Mouse (Mus musculus): ENCODE results near the gene Sipa1l3. TPM values are rescaled to one million over a fixed set of nuclear protein-coding genes. Genes with fewer than 3 reads are reported as not detected.

The Sipa1l3 gene
- 10 to 100 TPM; 13.8 to 17.7 TPM for total RNA-seq (2021)

DNA sequence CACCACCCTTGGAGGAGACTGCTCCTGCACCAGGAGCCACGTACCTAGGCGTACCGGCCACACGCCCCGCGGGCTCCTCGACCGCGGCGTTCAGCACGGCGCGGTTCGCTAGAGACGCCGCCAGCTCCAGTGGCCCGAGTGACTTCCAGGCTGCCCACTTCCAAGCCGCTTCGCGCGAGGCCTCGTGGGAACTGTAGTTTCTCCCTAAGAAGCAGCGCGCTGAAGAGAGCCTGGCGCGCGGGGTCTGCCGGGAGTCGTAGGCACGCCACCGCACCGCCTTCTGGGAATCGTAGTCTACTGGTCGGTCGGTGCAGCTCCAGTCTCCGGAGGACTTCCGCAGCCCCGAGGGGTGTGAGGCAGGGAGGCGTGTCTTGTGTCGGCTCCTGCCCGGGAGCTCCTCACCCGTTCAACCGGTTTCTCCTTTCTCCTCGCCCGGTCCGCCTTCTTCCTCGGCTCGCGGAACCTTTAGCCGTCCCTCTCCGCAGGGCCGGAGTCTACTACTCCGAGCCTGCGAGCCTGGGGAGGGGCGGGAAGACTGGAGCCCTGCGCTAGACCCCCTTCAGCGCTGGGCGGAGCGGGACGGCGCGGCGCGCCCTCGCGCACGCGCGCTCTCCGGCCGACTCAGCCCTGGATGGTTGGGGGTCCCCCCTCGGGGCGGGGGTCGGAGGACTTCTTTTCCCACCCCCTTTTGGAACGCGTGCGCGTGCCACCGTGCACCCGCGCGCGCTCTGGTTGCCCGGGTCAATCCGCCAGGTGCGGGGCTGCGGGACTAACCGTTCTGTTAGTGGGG is at the start of gene Sipa1l3:
TSS of gene Sipa1l3 (minus strand) at position 221 of the 790 bp plus-strand sequence.
- peak; percentile 96 for DNase-seq

- DNase-seq = no peak
These were observed 44.6 kb upstream of the Sipa1l3 start for GRCm38 (mm10) chr7:29563006-29563405.

DNA sequence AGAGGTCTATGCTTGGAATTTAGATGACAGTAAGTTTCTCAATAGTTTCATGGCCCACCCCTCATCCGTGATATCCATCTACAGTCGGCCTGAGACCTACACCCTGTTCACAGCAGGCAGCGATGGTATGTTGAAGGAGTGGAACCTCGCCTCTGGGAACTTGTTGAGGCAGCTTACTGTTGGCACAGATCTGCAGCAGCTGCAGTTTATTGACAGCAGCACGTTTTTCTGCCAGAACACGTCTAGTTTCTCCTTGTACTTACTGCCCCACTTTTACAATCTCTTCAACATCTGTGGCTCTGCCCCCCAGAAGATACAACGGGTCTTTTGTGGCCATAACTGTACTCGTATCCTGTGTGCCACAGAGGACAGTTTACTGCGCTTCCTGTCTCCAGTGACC is 42.6 kb upstream of the Sipa1l3 start:
- no peak for DNase-seq

DNA sequence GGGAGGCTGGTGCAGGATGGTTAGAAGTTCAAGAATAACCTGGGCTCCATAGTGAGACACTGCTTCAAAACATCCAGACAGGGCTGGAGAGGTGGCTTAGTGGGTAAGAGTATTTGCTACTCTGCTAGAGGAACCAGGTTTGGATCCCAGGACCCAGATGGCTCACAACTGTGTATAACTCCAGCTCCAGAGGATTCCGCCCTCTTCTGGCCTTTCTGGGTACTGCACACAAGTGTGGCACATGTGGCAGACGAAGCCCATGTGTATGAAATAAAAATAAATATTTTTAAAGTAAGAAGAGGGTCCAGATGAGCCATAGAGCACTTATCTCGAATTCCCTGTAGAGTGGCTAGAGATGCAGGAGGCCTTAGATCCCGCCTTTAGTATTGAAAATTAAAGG is 40.8 kb upstream of the Sipa1l3 start:
- peak; percentile 18 for DNase-seq

GRCm38 (mm10) chr7:29558744-29559143 is 40.3 kb upstream of the Sipa1l3 start:
- DNase-seq = no peak

DNA sequence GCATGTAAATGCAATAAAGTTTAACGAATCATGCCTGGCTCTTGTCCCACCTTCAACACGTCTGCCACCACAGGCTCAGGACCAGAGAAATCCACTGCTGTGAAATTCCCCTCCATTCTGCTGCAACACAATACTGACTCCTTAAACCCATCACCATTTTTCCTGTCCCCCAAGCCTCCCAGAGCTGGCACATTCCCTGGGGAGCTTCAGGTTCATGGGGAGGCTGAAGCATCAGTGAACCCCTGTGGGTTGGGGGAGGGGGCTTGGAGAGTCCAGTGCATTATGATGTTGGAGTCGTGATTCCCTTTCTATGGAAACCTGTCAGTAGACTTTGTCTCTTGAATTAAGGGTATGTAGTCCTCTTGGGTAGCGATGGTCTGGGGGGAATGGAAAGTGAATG is 37.8 kb upstream of the Sipa1l3 start:
- DNase-seq = no peak

- DNase-seq = no peak
These were observed 37.1 kb upstream of the Sipa1l3 start for GRCm38 (mm10) chr7:29555521-29555920.

DNA sequence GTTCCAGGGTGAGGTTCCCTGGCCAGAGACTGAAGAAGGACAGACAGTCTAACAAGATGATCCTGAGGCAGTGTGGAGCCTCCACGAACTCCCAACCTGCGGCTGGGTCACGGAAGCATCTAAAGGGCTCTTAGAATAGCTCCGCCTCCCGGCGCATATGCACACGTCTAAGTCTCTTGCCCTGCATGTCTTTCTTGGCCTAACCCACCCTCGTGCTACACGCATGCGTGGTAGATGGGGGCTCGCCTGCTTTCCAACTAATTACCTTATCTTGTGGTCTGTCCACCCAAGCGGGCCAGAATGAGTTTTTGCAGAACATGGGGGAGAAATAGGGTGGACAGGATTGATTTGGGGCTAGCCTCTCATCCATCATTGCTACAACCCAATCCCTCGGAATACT is 36.6 kb upstream of the Sipa1l3 start:
- DNase-seq = no peak

- DNase-seq = no peak
These were observed 32.2 kb upstream of the Sipa1l3 start for GRCm38 (mm10) chr7:29550691-29551090.

DNA sequence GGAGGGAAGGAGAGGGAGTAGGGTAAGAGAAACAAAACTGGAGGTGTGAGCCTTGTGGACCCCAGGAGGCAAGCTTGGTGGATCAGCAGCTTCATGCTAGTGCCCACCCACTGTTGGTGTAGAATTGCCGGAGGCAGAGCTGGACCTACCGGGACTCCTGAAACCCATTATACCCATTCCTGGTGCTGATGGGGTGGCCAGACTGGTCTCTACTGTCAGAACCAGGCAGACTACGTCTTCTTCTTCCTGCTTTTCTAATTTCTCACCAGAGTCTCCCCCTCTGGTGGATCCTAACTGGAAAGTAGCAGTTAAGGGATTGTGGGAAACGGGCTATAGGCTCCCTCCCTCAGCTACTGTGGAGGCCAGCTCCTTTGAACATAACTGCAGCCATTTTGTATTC is 23.2 kb upstream of the Sipa1l3 start:
- no peak for DNase-seq

DNA sequence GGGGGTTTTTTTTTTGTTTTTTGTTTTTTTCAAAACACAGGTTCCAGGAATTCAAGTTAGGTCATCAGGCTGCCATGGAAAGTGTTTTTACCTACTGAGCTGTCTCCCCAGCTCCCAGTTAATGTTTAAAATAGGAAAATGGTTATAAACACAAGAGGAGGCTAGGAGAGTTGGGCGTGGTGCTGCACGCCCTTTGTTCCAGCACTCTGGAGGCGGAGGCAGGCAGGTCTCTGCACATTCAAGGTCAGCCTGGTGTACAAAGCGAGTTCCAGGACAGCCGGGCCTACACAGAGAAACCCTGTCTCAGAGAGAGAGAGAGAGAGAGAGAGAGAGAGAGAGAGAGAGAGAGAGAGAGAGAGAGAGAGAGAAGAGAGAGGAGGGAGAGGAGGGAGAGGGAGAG is 22.7 kb upstream of the Sipa1l3 start:
- no peak for DNase-seq

DNA sequence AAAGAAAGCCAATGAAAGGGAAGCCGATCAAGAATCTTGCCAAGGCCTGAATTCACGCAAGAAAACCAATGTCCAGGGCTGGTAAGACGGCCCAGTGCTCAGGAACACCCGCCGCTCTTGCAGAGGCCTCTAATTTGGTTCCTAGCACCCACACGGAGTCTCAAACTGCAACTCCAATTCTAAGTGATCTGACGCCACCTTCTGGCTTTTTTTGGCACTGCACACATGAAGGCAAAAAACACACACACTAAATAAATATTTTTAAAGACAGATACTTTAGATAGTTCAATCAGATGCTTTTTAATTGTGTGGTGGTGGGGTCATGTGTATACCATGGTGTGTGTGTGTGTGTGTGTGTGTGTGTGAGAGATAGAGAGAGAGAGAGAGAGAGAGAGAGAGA is 22.2 kb upstream of the Sipa1l3 start:
- no peak for DNase-seq

GRCm38 (mm10) chr7:29523700-29524099 is 5.3 kb upstream of the Sipa1l3 start:
- DNase-seq = peak; percentile 86

DNA sequence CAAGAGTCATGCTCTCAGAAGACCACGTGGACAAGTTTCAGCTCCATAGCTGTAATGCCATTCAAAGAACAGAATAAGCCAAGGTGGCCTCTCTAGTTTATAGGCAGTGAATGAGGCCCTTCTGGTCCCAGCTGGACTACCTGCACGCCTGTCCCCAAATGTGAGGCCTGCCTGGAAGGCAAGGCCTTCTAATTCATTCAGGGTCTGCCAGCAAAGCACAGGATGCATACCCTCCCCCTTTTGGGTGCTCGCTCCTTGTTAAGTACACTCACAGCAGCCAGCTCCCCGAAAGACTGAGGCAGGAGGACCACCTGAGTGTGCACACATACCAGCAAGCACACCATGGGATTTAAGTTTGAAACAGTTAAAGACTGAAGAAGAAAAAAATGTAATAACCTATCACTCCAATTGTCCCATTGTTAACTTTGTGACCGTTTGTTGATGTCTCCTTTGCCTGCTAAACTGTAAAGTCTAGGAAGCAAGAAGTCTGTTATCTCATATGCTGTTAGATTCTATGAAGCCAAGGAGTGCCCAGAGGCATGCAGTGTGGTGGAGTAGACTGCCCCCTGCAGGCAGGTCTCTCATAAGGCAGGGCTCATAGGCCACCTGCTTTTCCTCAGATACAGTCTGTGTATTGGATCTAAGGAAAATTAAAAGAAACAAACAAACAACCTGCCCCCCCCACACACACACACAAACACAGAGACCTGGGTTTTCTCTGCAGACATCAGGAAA is 3.6 kb upstream of the Sipa1l3 start:
- peak; percentile 89 for DNase-seq

- no peak for DNase-seq
These were observed 2.9 kb upstream of the Sipa1l3 start for GRCm38 (mm10) chr7:29521365-29521764.

DNA sequence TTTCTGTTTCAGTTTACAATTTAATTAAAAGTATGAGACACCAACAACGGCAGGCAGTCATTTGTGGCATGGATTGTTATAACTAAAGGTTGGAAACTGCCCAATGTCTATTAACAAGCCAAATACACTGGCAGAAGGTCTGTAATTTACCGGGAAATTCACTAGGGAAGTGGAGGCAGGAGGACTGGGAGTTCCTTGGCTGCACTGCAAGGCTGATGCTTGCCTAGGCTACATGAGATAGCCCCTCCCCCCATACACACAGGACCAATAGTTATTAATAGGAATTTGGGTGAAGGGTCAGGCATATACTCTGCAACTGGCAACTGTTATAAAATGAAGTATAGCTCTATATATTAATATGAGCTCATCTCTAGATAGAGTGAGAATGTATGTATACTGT is 2.4 kb upstream of the Sipa1l3 start:
- DNase-seq = no peak

DNA sequence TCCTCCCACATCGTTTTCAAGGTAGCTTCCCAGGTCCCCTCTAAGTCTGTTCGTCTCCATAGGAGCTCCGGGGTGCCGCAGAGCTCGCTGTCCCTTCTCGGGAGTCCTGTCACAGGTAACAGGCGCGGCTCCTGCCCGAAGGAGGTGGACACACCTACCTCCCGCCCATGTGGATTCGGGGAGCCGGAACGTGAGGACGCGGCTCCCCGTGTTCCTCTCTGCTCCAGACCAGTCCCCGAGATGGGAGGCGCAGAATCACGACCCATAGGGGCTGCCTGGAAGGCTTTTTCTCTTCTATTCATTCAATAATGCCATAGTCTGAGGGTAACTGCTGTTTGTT is 740 bp upstream of the Sipa1l3 start:
- DNase-seq = no peak

- DNase-seq = no peak
These were observed 404 bp downstream of the Sipa1l3 start for GRCm38 (mm10) chr7:29518054-29518420.

DNA sequence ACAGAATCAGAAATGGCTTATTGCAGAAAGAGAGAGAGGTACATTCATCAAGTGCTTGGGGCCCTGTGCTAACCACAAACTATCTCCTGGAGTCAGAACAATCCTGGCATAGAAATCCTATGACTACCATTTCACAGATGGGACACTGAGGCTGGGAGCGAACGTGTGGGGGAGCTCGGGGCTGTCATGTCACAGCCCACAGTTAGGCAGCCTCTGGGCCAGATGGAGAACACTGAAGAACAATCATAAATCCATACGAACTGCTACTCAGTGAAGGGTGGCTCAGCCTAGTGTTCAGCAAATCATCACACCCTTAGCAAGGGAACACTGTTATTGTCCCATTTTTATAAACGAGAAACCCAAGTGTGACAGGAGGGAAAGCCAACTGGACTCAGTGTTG is 1.3 kb downstream of the Sipa1l3 start:
- DNase-seq = no peak

DNA sequence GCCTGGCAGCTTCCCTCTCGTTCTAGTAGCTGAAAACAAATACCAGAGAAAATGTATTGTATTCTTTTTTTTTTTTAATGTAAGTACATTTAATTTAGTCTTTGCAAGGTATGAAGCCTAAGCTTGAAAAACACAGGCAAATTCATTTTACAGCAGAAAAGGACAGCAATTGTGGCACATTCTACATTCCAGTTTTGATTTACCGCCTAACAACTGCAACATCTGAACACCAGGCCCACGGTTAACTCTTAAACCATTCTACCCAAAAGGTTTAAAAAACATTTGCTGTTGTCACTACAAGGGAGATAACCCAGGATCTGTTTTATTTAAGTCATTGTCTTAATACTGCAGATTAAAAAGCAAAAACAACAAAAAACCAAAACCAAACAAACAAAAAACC is 2.8 kb downstream of the Sipa1l3 start:
- no peak for DNase-seq

- DNase-seq = no peak
These were observed 5.7 kb downstream of the Sipa1l3 start for GRCm38 (mm10) chr7:29512729-29513128.

GRCm38 (mm10) chr7:29511598-29512275 is 6.7 kb downstream of the Sipa1l3 start:
- DNase-seq = peak; percentile 25

DNA sequence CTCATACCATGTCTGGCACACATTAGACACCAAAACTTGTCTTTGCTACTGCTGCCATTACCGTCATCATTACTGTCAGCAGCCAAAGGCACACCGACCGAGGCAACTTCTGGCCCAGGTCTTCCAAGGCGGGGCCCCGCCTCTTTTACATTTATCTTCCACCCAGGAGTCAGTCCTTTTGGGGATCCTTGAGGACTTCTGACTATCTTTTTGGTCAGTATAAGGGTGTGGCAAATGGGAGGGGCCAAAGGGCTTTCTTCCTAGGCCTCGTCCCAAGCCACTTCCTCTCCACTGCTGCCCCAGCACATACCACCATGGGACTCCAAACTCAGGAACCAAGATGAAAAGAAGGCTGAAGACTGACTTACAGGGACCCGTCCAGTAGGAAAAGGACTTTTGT is 9.9 kb downstream of the Sipa1l3 start:
- DNase-seq = no peak

Data from heart, postnatal 4 days (tissue).